Mouse (Mus musculus) lung, embryonic 14.5 days (tissue): ENCODE results near the gene Galnt6. TPM values are rescaled to one million over a fixed set of nuclear protein-coding genes. Genes with fewer than 3 reads are reported as not detected.

Experiments used
- ATAC-seq: fragments of 200-750 bp; cut with Nextera tagmentation; 2 replicates; pipeline ENCODE4 v1.8.0; 2017; ENCODE audit warnings: mild to moderate bottlenecking, moderate TSS enrichment, moderate library complexity; ENCODE audit not compliant: insufficient read depth
- DNase-seq: peaks from one replicate; pipeline ENCODE4 v3.0.0-alpha.2; 2015
- H3K27ac ChIP-seq: fragments of 300-500 bp; sonication (generic); 2 replicates; pipeline ENCODE4 v1.5.1; 2014; ENCODE audit warnings: low read depth, mild to moderate bottlenecking, moderate library complexity
- H3K27me3 ChIP-seq: fragments of 300-500 bp; sonication (generic); 2 replicates; pipeline ENCODE4 v1.6.1; 2014; ENCODE audit warnings: low read length, control low read depth; ENCODE audit not compliant: insufficient read depth
- H3K36me3 ChIP-seq: fragments of 300-500 bp; sonication (generic); 2 replicates; pipeline ENCODE4 v1.6.1; 2014; ENCODE audit warnings: control low read depth; ENCODE audit not compliant: insufficient read depth
- H3K4me1 ChIP-seq: fragments of 300-500 bp; sonication (generic); 2 replicates; pipeline ENCODE4 v1.6.1; 2014; ENCODE audit warnings: antibody characterized with exemption, control low read depth; ENCODE audit not compliant: insufficient read depth
- H3K4me2 ChIP-seq: fragments of 300-500 bp; sonication (generic); 2 replicates; pipeline ENCODE4 v1.6.1; 2014; ENCODE audit warnings: mild to moderate bottlenecking
- H3K4me3 ChIP-seq: fragments of 300-500 bp; sonication (generic); 2 replicates; pipeline ENCODE4 v1.5.1; 2014; ENCODE audit warnings: low read depth, low read length
- H3K9ac ChIP-seq: fragments of 300-500 bp; sonication (generic); 2 replicates; pipeline ENCODE4 v1.6.1; 2014
- H3K9me3 ChIP-seq: fragments of 300-500 bp; sonication (generic); 2 replicates; pipeline ENCODE4 v1.6.1; 2016; ENCODE audit warnings: low read depth, low read length, control low read depth
- CTCF ChIP-seq: IDR thresholded peaks from 2 replicates; pipeline ENCODE4 v1.5.1; 2016; ENCODE audit warnings: antibody characterized with exemption, low read depth
- WGBS: fragments of 180-500 bp; shearing (Covaris S2); extraction: QIAGEN DNeasy Blood & Tissue Kit; methylation state at CpG from one replicate; pipeline ENCODE4 v1.1.7; 2014; 5-methylcytosine and 5-hydroxymethylcytosine counted together
- polyA plus RNA-seq: library from polyadenylated mRNA; unstranded; fragments of >200 nt; fragmentation: Nextera tagmentation; extraction: Ambion mirVana; gene quantifications from 2 replicates; pipeline ENCODE4 v1.2.1, GENCODE M21; 2014

The Galnt6 gene
- polyA plus RNA-seq, 1 experiment from 2014 or later, result 0.25 TPM

DNA sequence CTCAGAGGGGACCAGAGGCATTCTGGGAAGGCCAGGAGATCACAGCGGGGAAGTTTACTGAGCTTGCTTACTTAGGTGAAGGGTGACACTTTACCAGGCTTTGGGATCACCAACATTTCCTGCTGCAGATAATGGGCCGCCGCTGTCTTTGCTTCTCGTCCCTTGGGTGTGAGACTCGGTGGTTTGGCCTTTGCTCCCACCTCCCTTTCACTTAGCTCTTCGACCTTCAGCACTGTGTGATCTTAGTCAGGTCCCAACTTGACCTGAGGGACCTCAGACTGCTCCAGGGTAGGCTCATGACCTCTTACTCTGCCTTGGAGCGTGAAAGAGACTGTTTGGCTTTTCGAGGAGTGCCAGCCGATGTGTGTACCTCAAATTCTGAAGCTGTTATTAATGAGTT is 1.9 kb upstream of the Galnt6 start:
- 24% methylated on average over 9 of the region's 9 CpGs for WGBS
- H3K9me3 ChIP-seq, result no peaks in the 10 kb centered on the region
- no peak for TF ChIP-seq CTCF
- no peaks in the 10 kb centered on the region for H3K4me1 ChIP-seq
- H3K9ac ChIP-seq, result no peak overlapping the region
- H3K27me3 ChIP-seq, result peaks cover 41% of the 10 kb centered on the region
- H3K4me3 ChIP-seq, result no peak overlapping the region
- no peak overlapping the region for H3K27ac ChIP-seq
- no peak overlapping the region for H3K4me2 ChIP-seq
- no peak for DNase-seq
- ATAC-seq, result no peak
- H3K36me3 ChIP-seq, result no peaks in the 10 kb centered on the region

- WGBS, result 30% methylated on average over 9 of the region's 9 CpGs
- peaks cover 41% of the 10 kb centered on the region for H3K27me3 ChIP-seq
Measured at GRCm38 (mm10) chr15:100728586-100728985, 590 bp downstream of the Galnt6 start.

GRCm38 (mm10) chr15:100727834-100728233 is 1.3 kb downstream of the Galnt6 start:
- ATAC-seq (no peak), DNase-seq (no peak)
- Histone ChIP-seq H3K36me3 (no peaks in the 10 kb centered on the region), H3K4me2 (no peak overlapping the region), H3K27me3 (peaks cover 41% of the 10 kb centered on the region), H3K9ac (no peak overlapping the region), H3K27ac (no peak overlapping the region), H3K4me1 (no peaks in the 10 kb centered on the region), H3K9me3 (no peaks in the 10 kb centered on the region), H3K4me3 (no peak overlapping the region)
- 73% methylated on average over 11 of the region's 11 CpGs for WGBS
- no peak for TF ChIP-seq CTCF

More at GRCm38 (mm10) chr15:100728586-100728985, 590 bp downstream of the Galnt6 start:
- no peak overlapping the region for H3K9ac ChIP-seq
- TF ChIP-seq CTCF, result no peak
- no peak for DNase-seq
- no peak for ATAC-seq
- H3K4me1 ChIP-seq, result no peaks in the 10 kb centered on the region
- H3K9me3 ChIP-seq, result no peaks in the 10 kb centered on the region
- peak overlapping the region; percentile 31 for H3K4me3 ChIP-seq
- no peaks in the 10 kb centered on the region for H3K36me3 ChIP-seq
- no peak overlapping the region for H3K27ac ChIP-seq
- peak overlapping the region; percentile 58 for H3K4me2 ChIP-seq

DNA sequence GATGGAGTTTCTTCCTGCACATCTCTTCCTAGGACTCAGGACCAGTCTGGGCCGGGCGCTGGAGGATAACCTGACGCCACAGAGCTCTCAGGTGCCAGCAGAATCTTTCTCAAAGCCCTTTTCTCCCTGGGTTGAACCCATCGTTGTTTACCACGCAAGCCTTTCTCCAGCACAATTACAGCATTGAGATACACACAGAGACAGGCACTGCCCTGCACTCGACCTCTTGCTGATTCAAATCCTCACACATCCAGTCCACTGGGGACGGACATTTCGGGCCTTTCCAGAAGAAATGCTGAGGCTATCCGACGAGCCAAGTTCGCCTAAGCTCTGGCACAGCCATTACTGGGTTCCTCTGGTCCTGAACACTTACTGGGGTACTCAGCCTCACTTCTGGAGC is 2.5 kb downstream of the Galnt6 start:
- DNase-seq (no peak), ATAC-seq (no peak)
- Histone ChIP-seq H3K27me3 (peaks cover 41% of the 10 kb centered on the region), H3K4me3 (no peak overlapping the region), H3K9ac (no peak overlapping the region), H3K27ac (no peak overlapping the region), H3K4me2 (no peak overlapping the region), H3K4me1 (no peaks in the 10 kb centered on the region), H3K36me3 (no peaks in the 10 kb centered on the region), H3K9me3 (no peaks in the 10 kb centered on the region)
- 74% methylated on average over 11 of the region's 11 CpGs for WGBS
- no peak for TF ChIP-seq CTCF

- 52% methylated on average over 14 of the region's 14 CpGs for WGBS
- DNase-seq (peak; percentile 13), ATAC-seq (no peak)
- H3K36me3 ChIP-seq, result no peaks in the 10 kb centered on the region
- no peaks in the 10 kb centered on the region for H3K9me3 ChIP-seq
- no peak overlapping the region for H3K9ac ChIP-seq
- no peak overlapping the region for H3K27ac ChIP-seq
- H3K4me2 ChIP-seq, result no peak overlapping the region
- peaks cover 16% of the 10 kb centered on the region for H3K27me3 ChIP-seq
- H3K4me3 ChIP-seq, result no peak overlapping the region
- no peaks in the 10 kb centered on the region for H3K4me1 ChIP-seq
- TF ChIP-seq CTCF, result no peak
Measured at GRCm38 (mm10) chr15:100723505-100723904, 5.7 kb downstream of the Galnt6 start.

- Histone ChIP-seq H3K27me3 (peaks cover 6% of the 10 kb centered on the region), H3K4me1 (no peaks in the 10 kb centered on the region), H3K9ac (no peak overlapping the region), H3K27ac (no peak overlapping the region), H3K4me3 (no peak overlapping the region), H3K36me3 (no peaks in the 10 kb centered on the region), H3K9me3 (no peaks in the 10 kb centered on the region), H3K4me2 (no peak overlapping the region)
- 61% methylated on average over 6 of the region's 6 CpGs for WGBS
- ATAC-seq (no peak), DNase-seq (no peak)
- TF ChIP-seq CTCF, result no peak
Measured at GRCm38 (mm10) chr15:100722564-100722963, 6.6 kb downstream of the Galnt6 start.

DNA sequence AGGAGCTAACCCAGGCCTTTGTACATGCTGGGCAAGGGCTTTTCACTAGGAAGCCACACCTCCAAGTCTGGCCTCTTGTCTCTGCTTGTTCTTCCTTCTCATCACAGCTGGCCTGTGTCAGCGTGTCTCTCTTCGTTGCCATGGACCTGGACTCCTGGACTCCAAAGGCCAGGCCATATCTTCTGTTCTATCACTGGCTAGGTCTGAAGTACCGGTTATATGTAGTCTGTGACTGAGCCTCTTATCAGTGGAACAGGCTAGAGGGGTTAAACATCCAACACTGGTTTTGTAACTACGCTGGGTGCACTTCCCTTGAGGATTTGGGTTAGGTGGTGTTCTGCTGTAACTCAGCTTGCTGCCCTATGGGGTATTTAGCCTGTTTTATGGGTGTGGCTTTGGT is 7.2 kb downstream of the Galnt6 start:
- no peak for ATAC-seq
- WGBS, result 33% methylated on average over 4 of the region's 4 CpGs
- H3K4me1 ChIP-seq, result no peaks in the 10 kb centered on the region
- peaks cover under 1% of the 10 kb centered on the region; the same call in 1 of the 2 replicates for H3K27me3 ChIP-seq
- H3K36me3 ChIP-seq, result no peaks in the 10 kb centered on the region
- no peak overlapping the region for H3K4me3 ChIP-seq
- no peaks in the 10 kb centered on the region for H3K9me3 ChIP-seq
- H3K9ac ChIP-seq, result no peak overlapping the region
- no peak overlapping the region for H3K27ac ChIP-seq
- no peak overlapping the region for H3K4me2 ChIP-seq
- TF ChIP-seq CTCF, result no peak
- DNase-seq, result no peak

DNA sequence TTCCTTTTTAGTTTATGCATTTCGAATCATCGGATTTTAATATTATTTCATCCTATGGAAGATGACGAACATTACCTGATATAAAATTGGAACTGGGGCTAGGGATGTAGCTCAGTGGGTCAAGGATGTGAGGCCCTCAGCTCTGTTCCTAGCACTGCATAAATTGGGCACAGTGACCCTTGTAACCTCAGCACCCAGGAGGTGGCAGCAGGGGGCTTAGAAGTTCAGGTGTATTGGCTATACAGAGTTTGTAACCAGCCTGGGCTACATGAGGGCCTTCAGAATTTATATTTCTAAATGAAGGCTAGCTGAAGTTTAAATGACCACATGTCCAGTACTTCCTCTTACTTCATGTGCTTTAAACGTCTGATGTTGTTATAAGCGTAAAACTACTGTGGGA is 7.7 kb downstream of the Galnt6 start:
- H3K27ac ChIP-seq, result no peak overlapping the region
- H3K36me3 ChIP-seq, result no peaks in the 10 kb centered on the region
- no peak for ATAC-seq
- no peaks in the 10 kb centered on the region; the same call in 1 of the 2 replicates for H3K27me3 ChIP-seq
- H3K4me3 ChIP-seq, result no peak overlapping the region
- H3K4me1 ChIP-seq, result no peaks in the 10 kb centered on the region
- no peak overlapping the region for H3K4me2 ChIP-seq
- 86% methylated on average over 5 of the region's 5 CpGs for WGBS
- no peaks in the 10 kb centered on the region for H3K9me3 ChIP-seq
- no peak for DNase-seq
- no peak overlapping the region for H3K9ac ChIP-seq
- TF ChIP-seq CTCF, result no peak
